Mouse (Mus musculus) layer of hippocampus, postnatal 36 days (tissue): ENCODE data around the gene Gucy2c. TPM values are rescaled to one million over a fixed set of nuclear protein-coding genes. Genes with fewer than 3 reads are reported as not detected.
A peak's percentile ranks its signal among the peaks of the same experiment; 100 is the strongest.

Source experiments
- DNase-seq, 2 experiments: peaks; one replicate each; pipeline ENCODE4 v3.0.0; 2022
- total RNA-seq, 2 experiments: library from RNA; stranded (reverse); gene quantifications; 2 replicates each; pipeline ENCODE4 v1.2.3; 2021

Gucy2c gene
- total RNA-seq, 2 experiments from 2014 or later: 0.48 to 0.60 TPM

- DNase-seq: no peak
These were observed 53.4 kb downstream of the Gucy2c start for GRCm38 (mm10) chr6:136728144-136728543.

DNA sequence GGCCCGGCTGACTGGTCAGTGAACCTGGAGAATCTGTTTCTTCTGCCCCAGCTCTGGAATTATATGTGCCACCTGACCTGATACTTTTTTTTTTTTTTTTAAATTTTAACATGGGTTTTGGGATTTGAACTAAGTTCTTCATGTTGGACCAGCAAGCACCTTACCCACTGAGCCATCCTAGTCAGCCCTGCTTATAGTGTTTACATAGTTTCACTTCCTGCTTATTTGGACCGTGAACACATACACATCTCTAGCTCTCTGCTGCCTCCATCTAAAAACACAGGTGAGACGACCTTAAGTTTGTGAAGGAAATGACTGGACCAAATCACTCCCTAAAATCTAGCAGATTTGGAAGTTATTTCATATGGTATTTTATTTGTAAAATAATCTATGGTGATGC lies 58.4 kb downstream of the Gucy2c start:
- no peak for DNase-seq

- no peak for DNase-seq
These were observed 59.0 kb downstream of the Gucy2c start for GRCm38 (mm10) chr6:136722565-136722964.

GRCm38 (mm10) chr6:136721925-136722324 lies 59.6 kb downstream of the Gucy2c start:
- DNase-seq: peak; percentile 31 to 34

GRCm38 (mm10) chr6:136720436-136720835 lies 61.1 kb downstream of the Gucy2c start:
- DNase-seq: peak; percentile 3 to 4

- no peak for DNase-seq
These were observed 65.6 kb downstream of the Gucy2c start for GRCm38 (mm10) chr6:136715881-136716431.

GRCm38 (mm10) chr6:136714097-136714496 lies 67.5 kb downstream of the Gucy2c start:
- no peak for DNase-seq

- no peak for DNase-seq
These were observed 71.2 kb downstream of the Gucy2c start for GRCm38 (mm10) chr6:136710408-136710807.

- DNase-seq: no peak
These were observed 73.0 kb downstream of the Gucy2c start for GRCm38 (mm10) chr6:136708597-136708996.

DNA sequence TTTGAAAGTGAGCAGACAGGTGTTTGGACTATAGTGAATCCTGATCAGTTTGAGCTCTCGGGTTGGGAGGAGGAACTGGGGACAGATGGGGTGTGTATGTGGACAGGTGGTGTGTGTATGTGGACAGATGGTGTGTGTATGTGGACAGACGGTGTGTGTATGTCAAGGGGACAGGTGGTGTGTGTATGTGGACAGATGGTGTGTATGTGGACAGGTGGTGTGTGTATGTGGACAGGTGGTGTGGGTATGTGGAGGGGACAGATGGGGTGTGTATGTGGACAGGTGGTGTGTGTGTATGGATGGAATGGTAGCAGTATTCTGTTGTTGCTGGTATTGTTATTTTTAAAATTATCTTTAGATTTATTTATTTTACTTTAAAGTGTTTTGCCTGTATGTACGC lies 79.7 kb downstream of the Gucy2c start:
- no peak for DNase-seq

DNA sequence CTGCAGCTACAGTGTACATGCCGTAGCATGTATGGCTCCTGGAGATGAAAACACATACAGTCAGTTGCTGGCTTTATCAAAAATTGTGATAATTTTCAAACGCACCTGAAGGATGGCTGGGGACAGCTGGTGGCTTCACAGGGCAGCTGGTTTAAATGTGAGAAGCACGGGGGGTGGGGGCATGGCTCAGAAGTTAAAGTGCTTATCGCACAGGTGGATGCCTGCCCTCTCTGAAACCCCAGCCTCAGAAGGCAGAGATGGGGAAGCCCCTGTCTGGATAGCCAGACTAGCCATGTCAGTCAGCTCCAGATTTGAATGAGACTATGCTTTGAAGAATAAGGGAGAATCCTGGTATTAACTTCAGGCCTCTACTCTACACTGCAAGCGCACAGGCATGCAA lies 80.4 kb downstream of the Gucy2c start:
- DNase-seq: no peak

- DNase-seq: no peak
These were observed 90.3 kb downstream of the Gucy2c start for GRCm38 (mm10) chr6:136691314-136691713.

GRCm38 (mm10) chr6:136690527-136690926 lies 91.0 kb downstream of the Gucy2c start:
- DNase-seq: no peak

- no peak for DNase-seq
These were observed 91.7 kb downstream of the Gucy2c start for GRCm38 (mm10) chr6:136689790-136690413.

GRCm38 (mm10) chr6:136685433-136685832 lies 96.1 kb downstream of the Gucy2c start:
- no peak for DNase-seq

DNA sequence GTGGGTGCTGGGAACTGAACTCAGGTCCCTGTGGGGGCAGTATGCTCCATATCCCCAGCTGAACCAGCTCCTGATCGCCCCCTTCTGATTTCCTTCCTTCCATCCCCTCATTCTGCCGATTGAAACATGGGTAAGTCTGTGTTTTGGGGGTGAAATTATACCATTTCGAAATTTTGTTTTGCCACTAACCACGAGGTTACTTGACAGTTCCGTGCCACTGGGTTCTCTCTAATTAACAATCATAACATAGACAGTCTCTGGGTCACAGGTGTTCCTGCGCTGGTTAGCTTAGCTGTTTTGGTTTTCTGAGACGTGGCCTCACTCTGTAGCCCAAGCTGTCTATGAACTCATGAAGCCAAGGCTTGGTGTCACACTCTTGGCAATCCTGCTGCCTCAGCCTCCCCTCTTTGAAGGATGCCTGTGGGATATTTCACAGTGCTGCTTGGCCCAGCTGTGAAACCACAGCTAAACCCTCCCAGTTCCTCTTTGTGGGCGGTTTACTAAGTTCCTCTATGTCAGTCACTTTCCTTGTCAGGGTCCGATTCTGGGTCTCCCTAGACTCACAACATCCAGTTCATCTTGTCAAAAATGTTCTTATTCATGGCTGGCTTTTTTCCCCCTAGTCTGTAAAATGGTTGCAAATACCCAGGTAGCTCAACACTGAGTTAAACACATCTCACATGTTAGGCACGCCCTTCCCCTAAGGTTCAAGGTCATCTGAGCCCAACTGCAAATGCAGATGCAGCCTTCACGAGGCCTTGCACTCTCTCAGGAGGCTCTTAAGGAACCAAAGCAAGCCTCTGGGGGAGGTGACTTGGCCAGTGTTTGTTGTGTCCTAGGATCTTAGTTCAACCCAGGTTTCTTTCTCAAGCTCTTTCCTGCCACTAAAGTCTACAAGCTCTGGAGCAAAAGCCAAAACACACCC lies 97.9 kb downstream of the Gucy2c start:
- no peak for DNase-seq

- DNase-seq: no peak
These were observed 102.2 kb downstream of the Gucy2c start for GRCm38 (mm10) chr6:136679381-136679780.

GRCm38 (mm10) chr6:136674935-136675334 lies 106.6 kb downstream of the Gucy2c start:
- DNase-seq: no peak

DNA sequence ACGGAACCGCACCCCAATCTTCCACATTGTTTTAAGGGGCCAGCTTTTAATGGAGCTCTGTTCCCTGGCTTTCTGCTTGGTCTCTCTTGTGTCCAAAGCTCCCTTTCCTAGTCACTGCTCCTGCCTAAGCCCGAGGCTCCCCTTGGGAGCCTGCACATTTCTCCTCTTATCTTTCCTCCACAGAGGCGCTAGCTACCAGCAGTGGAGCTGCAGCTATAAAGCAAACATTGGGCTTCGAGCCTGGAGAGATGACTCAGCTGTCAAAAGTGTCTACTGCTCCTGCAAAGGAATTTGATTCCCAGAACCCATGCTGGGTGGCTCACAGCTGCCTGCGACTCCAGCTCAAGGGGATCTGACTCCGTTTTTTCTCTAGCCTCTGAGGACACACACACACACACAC lies 109.1 kb downstream of the Gucy2c start:
- peak; percentile 43 to 50 for DNase-seq

- DNase-seq: no peak
These were observed 112.3 kb downstream of the Gucy2c start for GRCm38 (mm10) chr6:136669274-136669673.

GRCm38 (mm10) chr6:136668266-136668986 lies 113.1 kb downstream of the Gucy2c start:
- DNase-seq: no peak

DNA sequence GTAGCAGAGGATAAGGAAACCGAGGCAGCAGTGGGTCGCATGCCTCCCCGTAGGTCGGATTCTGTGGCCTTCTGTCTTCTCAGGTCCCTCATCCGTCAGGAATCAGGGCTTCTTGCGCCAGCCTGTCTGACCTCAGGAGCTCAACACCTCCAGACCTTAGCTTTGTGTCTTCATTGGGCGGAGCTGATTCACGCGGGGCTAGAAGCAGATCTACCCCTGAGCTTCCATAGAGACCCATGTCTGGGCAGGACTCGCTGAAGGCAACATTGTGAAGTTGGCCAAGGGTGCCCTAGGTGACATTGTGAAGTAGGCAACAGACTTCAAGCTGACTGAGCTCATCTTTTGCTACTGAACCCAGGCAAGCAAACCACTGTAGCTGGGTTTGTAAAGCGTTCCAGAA lies 119.5 kb downstream of the Gucy2c start:
- no peak for DNase-seq

DNA sequence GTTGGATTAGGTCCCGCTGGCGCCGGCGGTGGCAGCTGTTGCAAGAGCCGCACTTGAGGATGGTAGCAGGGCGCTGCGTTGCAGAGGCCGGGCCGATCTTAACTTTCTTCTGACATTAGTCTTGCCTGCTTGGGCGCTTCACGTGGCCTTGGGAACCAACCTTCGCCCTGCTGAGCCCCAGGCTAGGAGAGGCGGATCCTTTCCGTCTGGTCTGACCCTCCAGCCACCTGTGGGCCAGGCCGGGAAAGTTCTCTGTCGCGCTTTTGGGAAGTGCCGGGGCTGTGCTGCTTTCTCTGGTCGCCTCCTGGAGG lies 119.9 kb downstream of the Gucy2c start, which contains the start of gene Plbd1:
Plbd1 (minus strand) TSS at position 223 of the 311 bp plus-strand sequence.
- DNase-seq: no peak
